Mouse (Mus musculus): ENCODE data around the gene Commd4. TPM values are rescaled to one million over a fixed set of nuclear protein-coding genes. Genes with fewer than 3 reads are reported as not detected.

Gene Commd4
- polyA plus RNA-seq, 1 experiment from 2014 or later = 48.4 TPM

Other genes with a start within 250 kb of the Commd4 start
- gene Snx33, start 230.0 kb downstream of the Commd4 start, polyA plus RNA-seq (2015; fragmentation: Nextera tagmentation; extraction: Ambion mirVana) = 1.3 and 1.6 TPM in 2 replicates
- gene Imp3, start 220.9 kb downstream of the Commd4 start, polyA plus RNA-seq (2015; fragmentation: Nextera tagmentation; extraction: Ambion mirVana) = 40.3 and 42.6 TPM in 2 replicates
- 8.3 and 8.4 TPM in 2 replicates for gene Snupn, start 207.5 kb downstream of the Commd4 start, polyA plus RNA-seq (2015; fragmentation: Nextera tagmentation; extraction: Ambion mirVana)
- gene Ptpn9, start 163.4 kb downstream of the Commd4 start, polyA plus RNA-seq (2015; fragmentation: Nextera tagmentation; extraction: Ambion mirVana) = 3.1 and 3.5 TPM in 2 replicates
- 13.3 and 14.1 TPM in 2 replicates for gene Sin3a, start 86.3 kb downstream of the Commd4 start, polyA plus RNA-seq (2015; fragmentation: Nextera tagmentation; extraction: Ambion mirVana)
- 16.5 and 17.0 TPM in 2 replicates for gene Man2c1, start 27.6 kb downstream of the Commd4 start, polyA plus RNA-seq (2015; fragmentation: Nextera tagmentation; extraction: Ambion mirVana)
- gene Neil1, start 10.0 kb downstream of the Commd4 start, polyA plus RNA-seq (2015; fragmentation: Nextera tagmentation; extraction: Ambion mirVana) = 1.6 and 2.0 TPM in 2 replicates
- gene Trcg1, start 78.2 kb upstream of the Commd4 start, polyA plus RNA-seq (2015; fragmentation: Nextera tagmentation; extraction: Ambion mirVana) = not detected in 2 replicates
- 15.4 and 17.0 TPM in 2 replicates for gene 1700017B05Rik, start 104.3 kb upstream of the Commd4 start, polyA plus RNA-seq (2015; fragmentation: Nextera tagmentation; extraction: Ambion mirVana)